Mouse (Mus musculus) embryonic fibroblast, embryonic 13.5 days (primary cell): ENCODE results near the gene Hspbp1. TPM values are rescaled to one million over a fixed set of nuclear protein-coding genes. Genes with fewer than 3 reads are reported as not detected.
A peak's percentile ranks its signal among the peaks of the same experiment; 100 is the strongest.

Experiments
- H3K27ac ChIP-seq: 2 replicates; pipeline ENCODE4 v1.5.1; 2012; ENCODE audit warnings: low read length, control low read depth, inconsistent platforms; ENCODE audit not compliant: insufficient read depth
- H3K4me1 ChIP-seq: 2 replicates; pipeline ENCODE4 v1.6.1; 2011; ENCODE audit warnings: low read length; ENCODE audit not compliant: control insufficient read depth, insufficient read depth
- H3K4me3 ChIP-seq: 2 replicates; pipeline ENCODE4 v1.5.1; 2011; ENCODE audit warnings: mild to moderate bottlenecking, control low read depth, low read length; ENCODE audit not compliant: insufficient read depth
- CTCF ChIP-seq: IDR thresholded peaks from 2 replicates; pipeline ENCODE4 v1.5.1; 2011; ENCODE audit warnings: mild to moderate bottlenecking, control low read depth, low read length, moderate library complexity, borderline replicate concordance; ENCODE audit not compliant: insufficient read depth
- POLR2A ChIP-seq: IDR thresholded peaks from 2 replicates; pipeline ENCODE4 v1.6.1; 2011; ENCODE audit warnings: low read depth, mild to moderate bottlenecking, control low read depth, low read length, moderate library complexity
- polyA plus RNA-seq: library from polyadenylated mRNA; stranded (reverse); fragments of >200 nt; gene quantifications from 2 replicates; pipeline ENCODE4 v1.2.4, GENCODE M21; 2011; ENCODE audit warnings: low read depth; ENCODE audit not compliant: missing spikeins, insufficient read length

The Hspbp1 gene
- polyA plus RNA-seq, 1 experiment: 31.3 TPM

- no peak overlapping the region for H3K4me3 ChIP-seq
- H3K27ac ChIP-seq: no peak overlapping the region
- no peaks in the 10 kb centered on the region for H3K4me1 ChIP-seq
- TF ChIP-seq CTCF (no peak), POLR2A (no peak)
Observed at GRCm38 (mm10) chr7:4670655-4671255, 14.1 kb downstream of the Hspbp1 start.

GRCm38 (mm10) chr7:4669156-4669555 is 15.7 kb downstream of the Hspbp1 start:
- no peak overlapping the region for H3K27ac ChIP-seq
- H3K4me3 ChIP-seq: no peak overlapping the region
- no peaks in the 10 kb centered on the region for H3K4me1 ChIP-seq
- TF ChIP-seq CTCF (no peak), POLR2A (no peak)

GRCm38 (mm10) chr7:4668506-4668905 is 16.4 kb downstream of the Hspbp1 start:
- TF ChIP-seq POLR2A (no peak), CTCF (no peak)

GRCm38 (mm10) chr7:4666871-4667270 is 18.0 kb downstream of the Hspbp1 start:
- Histone ChIP-seq H3K27ac (no peak overlapping the region), H3K4me3 (no peak overlapping the region), H3K4me1 (no peaks in the 10 kb centered on the region)
- TF ChIP-seq POLR2A (no peak), CTCF (no peak)

More at GRCm38 (mm10) chr7:4668506-4668905, 16.4 kb downstream of the Hspbp1 start:
- Histone ChIP-seq H3K4me1 (no peaks in the 10 kb centered on the region), H3K4me3 (no peak overlapping the region), H3K27ac (no peak overlapping the region)

- no peak overlapping the region for H3K4me3 ChIP-seq
- H3K4me1 ChIP-seq: no peaks in the 10 kb centered on the region
- no peak overlapping the region for H3K27ac ChIP-seq
- TF ChIP-seq CTCF (no peak), POLR2A (no peak)
Observed at GRCm38 (mm10) chr7:4663742-4664141, 21.1 kb downstream of the Hspbp1 start.

- Histone ChIP-seq H3K27ac (no peak overlapping the region), H3K4me1 (no peaks in the 10 kb centered on the region), H3K4me3 (no peak overlapping the region)
- TF ChIP-seq CTCF (no peak), POLR2A (no peak)
Observed at GRCm38 (mm10) chr7:4663179-4663578, 21.7 kb downstream of the Hspbp1 start.

GRCm38 (mm10) chr7:4659911-4660443 is 24.9 kb downstream of the Hspbp1 start:
- H3K4me3 ChIP-seq: peak overlapping the region; percentile 48

GRCm38 (mm10) chr7:4658912-4659551 is 25.8 kb downstream of the Hspbp1 start, which contains the start of gene Ppp6r1:
Gene Ppp6r1 (minus strand): TSS chr7:4659019.
- Histone ChIP-seq H3K4me1 (peaks cover 5% of the 10 kb centered on the region; the same call in 1 of the 2 replicates), H3K4me3 (peak within 1 kb of the TSS; percentile 80), H3K27ac (peak within 1 kb of the TSS; percentile 92)
- peak; percentile 78 for TF ChIP-seq POLR2A
- no peak for TF ChIP-seq CTCF

More at GRCm38 (mm10) chr7:4659911-4660443, 24.9 kb downstream of the Hspbp1 start:
- peaks cover 5% of the 10 kb centered on the region; the same call in 1 of the 2 replicates for H3K4me1 ChIP-seq
- H3K27ac ChIP-seq: peak overlapping the region; percentile 92; the same call in 1 of the 2 replicates
- TF ChIP-seq CTCF (no peak), POLR2A (no peak)

- Histone ChIP-seq H3K4me1 (peaks cover 5% of the 10 kb centered on the region; the same call in 1 of the 2 replicates), H3K4me3 (peak overlapping the region; percentile 80), H3K27ac (peak overlapping the region; percentile 73)
- TF ChIP-seq POLR2A: no peak; the same call in 1 of the 2 replicates
- no peak for TF ChIP-seq CTCF
Observed at GRCm38 (mm10) chr7:4658128-4658907, 26.6 kb downstream of the Hspbp1 start.
